Mouse (Mus musculus) urinary bladder, adult 2 months (tissue): ENCODE measurements around the gene Rnf180. TPM values are rescaled to one million over a fixed set of nuclear protein-coding genes. Genes with fewer than 3 reads are reported as not detected.

Experiments
- DNase-seq: peaks from one replicate; pipeline ENCODE4 v3.0.0; 2022; ENCODE audit warnings: low spot score
- polyA plus RNA-seq: library from polyadenylated mRNA; depleted of rRNA; stranded (reverse); fragments of >200 nt; gene quantifications from 2 replicates; pipeline ENCODE4 v1.2.3, GENCODE M21; 2012; rRNA removed

Gene Rnf180
- polyA plus RNA-seq, 1 experiment: 2.9 TPM

DNA sequence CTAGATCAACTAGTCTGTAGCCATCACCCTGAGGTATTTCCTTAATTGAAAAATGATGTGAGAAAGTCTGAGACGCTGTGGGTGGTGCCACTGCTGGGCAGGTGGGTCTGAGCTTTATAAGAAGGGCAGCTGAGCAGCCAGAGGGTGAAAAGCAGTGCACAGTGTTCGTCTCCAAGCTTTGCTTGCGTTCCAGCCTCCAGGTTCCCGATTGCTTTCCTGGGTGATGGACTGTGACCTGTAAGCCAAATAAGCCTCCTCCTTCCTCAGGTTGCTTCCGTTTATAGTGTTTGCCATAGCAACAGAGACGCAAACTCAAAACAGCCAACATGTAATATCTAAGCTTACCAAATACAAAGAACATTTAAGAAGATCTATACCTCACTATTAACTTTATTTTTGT lies 162.2 kb downstream of the Rnf180 start:
- no peak for DNase-seq

DNA sequence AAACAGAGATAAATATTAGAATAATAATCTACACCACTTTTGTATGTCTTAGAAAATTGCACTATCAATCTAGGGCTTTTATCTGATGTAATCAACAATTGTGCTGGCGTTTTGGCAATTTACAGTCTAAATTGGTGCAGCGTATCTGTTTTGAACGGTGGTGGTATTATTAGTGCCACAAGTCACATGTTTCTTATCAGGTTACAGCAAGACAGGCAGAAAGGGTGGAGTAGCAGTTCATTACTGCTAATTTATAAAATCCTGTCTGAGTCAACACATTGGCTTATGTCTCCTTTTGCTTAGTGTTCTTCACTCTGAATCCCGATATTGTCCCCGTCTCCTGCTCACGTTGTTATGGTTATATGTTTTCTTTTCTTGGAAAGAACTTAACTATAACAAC lies 164.5 kb downstream of the Rnf180 start:
- DNase-seq: no peak

DNA sequence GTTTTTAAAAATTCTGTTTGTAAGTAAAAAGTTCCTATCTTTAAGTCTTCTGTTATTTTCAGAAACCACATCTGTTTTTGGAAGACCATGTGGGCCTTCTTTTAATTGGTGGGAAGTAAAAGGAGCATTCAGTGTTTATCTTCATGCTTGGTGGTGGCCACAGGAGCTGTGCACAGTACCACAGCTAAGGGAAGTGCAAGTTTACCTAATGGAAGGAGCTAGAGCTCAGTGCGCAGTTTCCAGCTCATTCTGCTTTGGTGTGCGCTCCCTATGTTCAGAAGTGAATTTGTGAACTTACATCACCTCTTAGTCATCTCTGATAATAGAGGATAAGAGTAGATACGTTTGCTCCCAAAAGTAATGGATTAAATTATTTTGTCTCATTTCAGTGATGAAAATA lies 172.5 kb downstream of the Rnf180 start:
- no peak for DNase-seq

DNA sequence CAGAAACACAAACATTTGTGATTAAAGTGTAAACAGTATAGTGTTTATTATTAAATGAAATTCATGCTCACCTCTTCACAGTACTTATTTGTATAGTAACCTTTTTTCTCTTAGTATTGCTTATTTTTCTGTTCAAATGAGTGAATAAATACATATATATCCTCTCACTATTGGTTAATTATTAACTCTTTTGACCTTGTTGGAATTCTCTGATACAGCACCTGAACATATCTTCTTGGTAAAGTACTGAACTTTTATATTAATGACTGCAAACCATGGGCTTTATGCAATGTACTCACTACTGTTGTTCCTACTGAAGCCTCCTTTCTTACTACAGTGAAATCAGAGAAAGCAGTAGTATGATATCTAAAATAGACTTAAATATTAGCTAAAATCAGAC lies 173.0 kb downstream of the Rnf180 start:
- no peak for DNase-seq

DNA sequence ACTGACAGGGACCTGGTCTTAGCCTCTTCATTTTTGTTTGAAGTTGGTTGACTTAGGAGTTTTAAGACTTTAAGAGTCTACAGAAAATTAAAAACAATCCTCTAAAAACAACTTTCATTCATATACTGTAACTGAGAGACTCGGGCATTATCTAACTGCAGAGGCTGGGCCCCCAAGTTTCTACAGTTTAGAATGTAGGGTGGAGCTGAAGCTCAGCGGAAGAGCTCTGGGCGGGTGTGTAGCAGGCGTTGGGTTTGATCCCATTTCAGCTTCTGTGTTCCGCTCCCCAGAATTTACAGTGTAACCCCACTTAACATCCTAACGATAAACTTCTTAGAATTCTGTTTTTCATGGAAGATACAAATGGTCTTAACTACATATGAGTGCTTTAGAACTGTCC lies 183.0 kb downstream of the Rnf180 start:
- no peak for DNase-seq

DNA sequence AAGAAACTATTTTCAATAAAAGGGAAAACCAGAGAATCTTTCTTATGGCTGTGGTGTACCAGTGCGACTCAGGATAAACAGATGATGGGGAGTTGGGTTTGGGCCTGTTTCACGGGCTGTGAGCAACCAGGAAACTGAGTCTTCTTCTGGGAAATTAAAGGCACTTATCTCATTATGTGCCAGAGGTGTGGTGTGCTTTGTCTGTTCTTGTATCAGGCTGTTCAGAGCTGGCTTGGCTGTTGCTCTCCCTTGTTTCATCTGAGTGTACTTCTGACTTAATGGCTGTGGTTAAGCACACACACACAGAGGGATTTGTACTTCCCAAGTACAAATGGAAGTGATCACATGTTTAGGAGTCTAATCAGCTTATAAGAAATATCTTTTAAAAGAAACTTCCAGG lies 190.2 kb downstream of the Rnf180 start:
- DNase-seq: no peak

DNA sequence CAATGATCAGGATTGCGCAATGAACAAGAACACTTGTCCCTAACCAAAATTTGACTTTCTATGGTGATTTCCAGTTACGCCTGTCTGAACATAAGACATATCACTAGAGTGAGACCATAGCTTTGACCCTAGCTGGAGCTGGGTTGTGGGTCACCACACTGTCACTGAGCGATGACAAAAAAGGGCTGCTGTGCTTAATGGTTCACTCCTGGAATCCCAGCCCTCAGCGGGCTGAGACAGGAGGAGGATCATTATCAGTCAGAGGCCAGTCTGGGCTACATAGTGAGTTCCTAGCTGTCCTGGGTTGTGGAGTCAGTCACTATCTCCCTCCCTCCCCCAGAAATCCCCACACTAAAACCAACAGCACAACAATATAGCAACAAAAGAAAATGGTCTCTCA lies 193.9 kb downstream of the Rnf180 start:
- DNase-seq: no peak

DNA sequence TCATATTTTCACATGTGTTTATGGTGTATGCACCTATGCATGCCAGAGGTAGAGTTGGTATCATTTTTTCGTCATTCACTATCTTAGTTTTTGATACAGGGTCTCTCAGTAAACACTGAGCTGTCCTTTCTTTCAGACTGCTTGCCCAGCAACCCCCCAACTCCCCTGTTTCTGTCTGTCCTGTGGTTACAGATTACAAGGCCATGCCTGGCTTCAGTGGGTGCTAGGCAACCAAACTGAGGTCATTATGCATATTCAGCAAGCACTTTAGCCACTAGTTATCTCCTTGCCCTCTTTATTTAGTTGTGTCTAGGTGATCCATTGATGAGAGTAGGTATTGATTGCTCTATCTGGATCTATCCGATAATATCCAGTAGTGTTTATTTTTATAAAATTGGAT lies 198.3 kb downstream of the Rnf180 start:
- no peak for DNase-seq

DNA sequence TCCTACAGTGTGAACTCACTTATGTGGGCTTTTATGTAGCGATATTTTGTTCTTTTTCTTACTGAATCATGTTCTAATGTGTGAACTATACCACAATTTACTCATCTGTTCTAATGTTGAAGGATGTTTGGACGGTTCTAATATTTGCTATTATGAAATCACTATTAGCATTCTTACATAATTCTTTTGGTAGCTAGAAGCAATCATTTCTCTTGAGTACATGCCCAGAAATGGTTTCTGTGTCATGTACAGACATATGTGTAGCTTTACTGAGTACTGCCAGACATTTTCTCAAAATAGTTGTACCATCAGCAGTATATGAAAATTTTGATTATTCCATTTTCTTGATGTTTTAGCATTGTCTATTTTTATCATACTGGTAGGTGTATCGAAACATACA lies 205.3 kb downstream of the Rnf180 start:
- no peak for DNase-seq

DNA sequence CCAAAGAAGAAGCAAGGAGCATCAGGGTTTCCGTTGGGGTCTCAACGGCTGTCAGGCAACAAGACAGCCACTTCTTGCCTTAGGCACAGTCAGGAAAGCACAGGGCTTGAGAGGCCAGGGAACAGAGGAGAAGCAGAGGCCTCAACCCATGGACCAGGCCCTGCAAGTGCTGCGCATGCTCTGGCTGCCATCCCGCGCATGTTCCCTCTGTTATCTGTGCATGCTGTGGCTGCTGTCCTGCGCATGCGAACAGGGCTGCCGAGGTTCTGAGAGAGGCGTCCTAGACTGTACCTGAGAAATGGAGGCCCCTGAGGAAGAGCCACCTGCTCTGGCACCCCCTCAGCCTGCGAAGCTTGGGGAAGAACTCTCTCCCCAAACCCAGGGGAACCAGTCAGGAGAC lies 212.8 kb downstream of the Rnf180 start, which contains the start of gene 4933425L06Rik:
Gene 4933425L06Rik, plus strand, starts transcription at position 261 of the 400 bp plus-strand sequence.
- DNase-seq: no peak

Other genes starting within 250 kb of the Rnf180 start
- 12.7 and 16.2 TPM in 2 replicates for gene Rgs7bp, start 239.9 kb downstream of the Rnf180 start, polyA plus RNA-seq
- not detected in 2 replicates for gene 4933425L06Rik, start 212.7 kb downstream of the Rnf180 start, polyA plus RNA-seq
- not detected in 2 replicates for gene Htr1a, start 148.8 kb upstream of the Rnf180 start, polyA plus RNA-seq